Mouse (Mus musculus) hindbrain, postnatal 0 days (tissue): ENCODE measurements around the gene Gid8. TPM values are rescaled to one million over a fixed set of nuclear protein-coding genes. Genes with fewer than 3 reads are reported as not detected.
A peak's percentile ranks its signal among the peaks of the same experiment; 100 is the strongest.

Source experiments
- ATAC-seq: fragments of 200-750 bp; cut with Nextera tagmentation; 2 replicates; pipeline ENCODE4 v1.8.0; 2017; ENCODE audit warnings: mild to moderate bottlenecking, moderate TSS enrichment, moderate library complexity
- DNase-seq: peaks from one replicate; pipeline ENCODE4 v3.0.0-alpha.2; 2015; ENCODE audit warnings: low spot score
- H3K27ac ChIP-seq: fragments of 300-500 bp; sonication (generic); 2 replicates; pipeline ENCODE4 v1.5.1; 2014; ENCODE audit warnings: mild to moderate bottlenecking
- H3K27me3 ChIP-seq: fragments of 300-500 bp; sonication (generic); 2 replicates; pipeline ENCODE4 v1.6.1; 2014; ENCODE audit warnings: low read length, mixed read lengths; ENCODE audit not compliant: insufficient read depth
- H3K36me3 ChIP-seq: fragments of 300-500 bp; sonication (generic); 2 replicates; pipeline ENCODE4 v1.6.1; 2014; ENCODE audit warnings: low read length, mixed read lengths; ENCODE audit not compliant: insufficient read depth
- H3K4me1 ChIP-seq: fragments of 300-500 bp; sonication (generic); 2 replicates; pipeline ENCODE4 v1.6.1; 2014; ENCODE audit warnings: antibody characterized with exemption, low read length, mixed read lengths; ENCODE audit not compliant: insufficient read depth
- H3K4me2 ChIP-seq: fragments of 300-500 bp; sonication (generic); 2 replicates; pipeline ENCODE4 v1.6.1; 2014; ENCODE audit warnings: low read depth, mild to moderate bottlenecking, low read length, moderate library complexity, mixed read lengths
- H3K4me3 ChIP-seq: fragments of 300-500 bp; sonication (generic); 2 replicates; pipeline ENCODE4 v1.5.1; 2014; ENCODE audit warnings: low read length
- H3K9ac ChIP-seq: fragments of 300-500 bp; sonication (generic); replicated peaks from 2 replicates; pipeline ENCODE4 v1.6.1; 2014; ENCODE audit warnings: mild to moderate bottlenecking, low read length, moderate library complexity, mixed read lengths
- H3K9me3 ChIP-seq: fragments of 300-500 bp; sonication (generic); 2 replicates; pipeline ENCODE4 v1.6.1; 2016; ENCODE audit warnings: low read length, mixed read lengths
- CTCF ChIP-seq: IDR thresholded peaks from 2 replicates; pipeline ENCODE4 v1.5.1; 2016; ENCODE audit warnings: antibody characterized with exemption, control low read depth, low read depth
- WGBS: fragments of 180-500 bp; shearing (Covaris S2); extraction: QIAGEN DNeasy Blood & Tissue Kit; methylation state at CpG from one replicate; pipeline ENCODE4 v1.1.7; 2014; 5-methylcytosine and 5-hydroxymethylcytosine counted together
- polyA plus RNA-seq: library from polyadenylated mRNA; unstranded; fragments of >200 nt; fragmentation: Nextera tagmentation; extraction: Ambion mirVana; gene quantifications from 2 replicates; pipeline ENCODE4 v1.2.1, GENCODE M21; 2015
- total RNA-seq: library from RNA; depleted of rRNA; stranded (reverse); fragments of >200 nt; gene quantifications from 2 replicates; pipeline ENCODE4 v1.2.3, GENCODE M21; 2014; rRNA removed

Gene Gid8
- total and polyA plus RNA-seq, 2 experiments from 2014 or later, result 45.5 to 51.1 TPM

DNA sequence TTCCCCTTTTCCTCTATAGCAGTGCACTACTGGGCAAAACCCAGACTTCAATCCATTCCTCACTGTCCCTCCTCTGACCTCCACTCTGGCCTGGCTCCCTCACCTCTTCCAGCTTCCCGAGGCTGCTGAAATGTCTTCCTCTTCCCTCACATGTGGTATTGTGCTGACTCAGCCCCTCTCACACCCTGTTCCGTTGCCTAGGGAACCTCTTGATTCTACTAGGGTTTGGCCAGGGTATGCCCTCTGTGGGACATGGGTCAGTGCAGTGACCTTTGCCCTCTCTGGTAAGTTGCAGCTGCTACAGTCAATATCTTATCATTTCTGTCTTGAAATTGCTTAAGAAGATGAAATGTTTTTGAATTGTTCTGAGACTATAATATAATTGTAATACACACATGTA lies 46.9 kb downstream of the Gid8 start:
- no peak for TF ChIP-seq CTCF
- H3K27me3 ChIP-seq, result no peaks in the 10 kb centered on the region
- H3K4me3 ChIP-seq, result no peak overlapping the region
- no peak overlapping the region for H3K4me2 ChIP-seq
- no peak for DNase-seq
- ATAC-seq, result no peak
- 12% methylated on average over 2 of the region's 2 CpGs for WGBS
- peaks cover 5% of the 10 kb centered on the region for H3K4me1 ChIP-seq
- no peak overlapping the region for H3K27ac ChIP-seq
- no peak overlapping the region for H3K9ac ChIP-seq
- H3K36me3 ChIP-seq, result no peaks in the 10 kb centered on the region
- no peaks in the 10 kb centered on the region for H3K9me3 ChIP-seq

GRCm38 (mm10) chr2:180758513-180759263 lies 48.8 kb downstream of the Gid8 start:
- 19% methylated on average over 15 of the region's 15 CpGs for WGBS
- no peaks in the 10 kb centered on the region for H3K9me3 ChIP-seq
- no peak overlapping the region for H3K9ac ChIP-seq
- no peaks in the 10 kb centered on the region for H3K27me3 ChIP-seq
- ATAC-seq (peak; percentile 57; the same call in 1 of the 2 replicates), DNase-seq (peak; percentile 44)
- no peak overlapping the region for H3K4me2 ChIP-seq
- no peak for TF ChIP-seq CTCF
- H3K4me3 ChIP-seq, result no peak overlapping the region
- H3K36me3 ChIP-seq, result no peaks in the 10 kb centered on the region
- H3K27ac ChIP-seq, result peak overlapping the region; percentile 45; the same call in 1 of the 2 replicates
- peaks cover 5% of the 10 kb centered on the region for H3K4me1 ChIP-seq

DNA sequence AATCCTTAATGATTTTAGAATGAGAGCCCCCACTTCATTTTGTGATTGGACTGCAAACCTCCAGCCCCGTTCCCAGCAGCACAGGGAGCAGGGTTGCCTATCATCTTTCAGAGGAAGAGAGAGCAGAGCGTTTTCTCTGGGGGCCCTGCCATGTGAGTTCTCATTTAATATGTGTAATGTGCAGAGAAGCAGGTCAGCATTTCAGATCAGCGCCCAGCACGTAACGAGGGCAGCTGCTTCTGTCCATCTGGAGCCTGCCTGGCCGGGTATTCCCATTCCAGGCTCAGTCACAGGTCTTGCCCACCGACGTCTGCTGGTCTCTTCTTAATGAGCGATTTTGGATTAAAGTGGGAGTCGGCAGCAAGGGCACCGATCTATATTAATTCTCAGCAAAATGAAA lies 55.1 kb downstream of the Gid8 start:
- no peaks in the 10 kb centered on the region for H3K27me3 ChIP-seq
- no peaks in the 10 kb centered on the region for H3K4me1 ChIP-seq
- H3K4me3 ChIP-seq, result no peak overlapping the region
- ATAC-seq (0 out of 2 replicates have a peak, but pooled peaks have one; percentile 45), DNase-seq (peak; percentile 65)
- 45% methylated on average over 11 of the region's 11 CpGs for WGBS
- no peak overlapping the region for H3K4me2 ChIP-seq
- H3K9me3 ChIP-seq, result no peaks in the 10 kb centered on the region
- H3K36me3 ChIP-seq, result no peaks in the 10 kb centered on the region
- H3K9ac ChIP-seq, result no peak overlapping the region
- TF ChIP-seq CTCF, result no peak
- no peak overlapping the region for H3K27ac ChIP-seq

- no peak overlapping the region for H3K4me2 ChIP-seq
- H3K9me3 ChIP-seq, result no peaks in the 10 kb centered on the region
- no peak overlapping the region for H3K4me3 ChIP-seq
- ATAC-seq (no peak), DNase-seq (no peak)
- 68% methylated on average over 7 of the region's 7 CpGs for WGBS
- H3K4me1 ChIP-seq, result no peaks in the 10 kb centered on the region
- no peaks in the 10 kb centered on the region for H3K27me3 ChIP-seq
- no peak overlapping the region for H3K9ac ChIP-seq
- no peak overlapping the region for H3K27ac ChIP-seq
- no peaks in the 10 kb centered on the region for H3K36me3 ChIP-seq
- no peak for TF ChIP-seq CTCF
These were observed 55.8 kb downstream of the Gid8 start for GRCm38 (mm10) chr2:180765713-180766112.

Other genes starting within 250 kb of the Gid8 start
- gene Ntsr1, start 210.1 kb upstream of the Gid8 start, total RNA-seq, result 9.0 and 11.1 TPM in 2 replicates
- gene Ntsr1, start 210.1 kb upstream of the Gid8 start, polyA plus RNA-seq, result 2.8 and 2.9 TPM in 2 replicates
- 48.2 and 49.3 TPM in 2 replicates for gene Mrgbp, start 128.8 kb upstream of the Gid8 start, total RNA-seq
- 32.5 and 36.0 TPM in 2 replicates for gene Mrgbp, start 128.8 kb upstream of the Gid8 start, polyA plus RNA-seq
- gene Ogfr, start 120.9 kb upstream of the Gid8 start, total RNA-seq, result 88.5 and 106 TPM in 2 replicates
- gene Ogfr, start 120.9 kb upstream of the Gid8 start, polyA plus RNA-seq, result 82.9 and 84.4 TPM in 2 replicates
- gene Col9a3, start 112.3 kb upstream of the Gid8 start, total RNA-seq, result 82.0 and 98.9 TPM in 2 replicates
- 90.1 and 95.8 TPM in 2 replicates for gene Col9a3, start 112.3 kb upstream of the Gid8 start, polyA plus RNA-seq
- gene Tcfl5, start 67.4 kb upstream of the Gid8 start, total RNA-seq, result 5.8 and 7.2 TPM in 2 replicates
- gene Tcfl5, start 67.4 kb upstream of the Gid8 start, polyA plus RNA-seq, result 0.91 and 1.0 TPM in 2 replicates
- 35.7 and 36.3 TPM in 2 replicates for gene Dido1, start 118 bp upstream of the Gid8 start, total RNA-seq
- gene Dido1, start 118 bp upstream of the Gid8 start, polyA plus RNA-seq, result 21.7 and 22.8 TPM in 2 replicates
- 0.32 and 0.68 TPM in 2 replicates for gene Slc17a9, start 15.1 kb downstream of the Gid8 start, total RNA-seq
- 0.29 and 0.52 TPM in 2 replicates for gene Slc17a9, start 15.1 kb downstream of the Gid8 start, polyA plus RNA-seq
- gene Bhlhe23, start 66.8 kb downstream of the Gid8 start, total RNA-seq, result 0.72 and 0.73 TPM in 2 replicates
- 0.23 and 0.49 TPM in 2 replicates for gene Bhlhe23, start 66.8 kb downstream of the Gid8 start, polyA plus RNA-seq
- gene Ythdf1, start 210.8 kb downstream of the Gid8 start, total RNA-seq, result 32.9 and 51.8 TPM in 2 replicates
- 49.8 and 52.9 TPM in 2 replicates for gene Ythdf1, start 210.8 kb downstream of the Gid8 start, polyA plus RNA-seq
- gene Birc7, start 218.9 kb downstream of the Gid8 start, total RNA-seq, result 0.29 TPM in 1 of 2 replicates, not detected in the other
- 0.40 TPM in 2 replicates for gene Birc7, start 218.9 kb downstream of the Gid8 start, polyA plus RNA-seq
- gene Nkain4, start 244.6 kb downstream of the Gid8 start, total RNA-seq, result 56.6 and 76.0 TPM in 2 replicates
- 118 and 133 TPM in 2 replicates for gene Nkain4, start 244.6 kb downstream of the Gid8 start, polyA plus RNA-seq